Mouse (Mus musculus) CD4-positive, CD25-positive, alpha-beta regulatory T cell, adult 4 months (primary cell): ENCODE data around the gene Msantd3. TPM values are rescaled to one million over a fixed set of nuclear protein-coding genes. Genes with fewer than 3 reads are reported as not detected.

Experiments used
- ATAC-seq: one replicate; pipeline ENCODE4 v1.8.0; 2017
- polyA plus RNA-seq, 2 experiments: library from polyadenylated mRNA; unstranded; fragments of 100-300 nt; shearing (Covaris generic); gene quantifications; one replicate each; pipeline ENCODE4 v1.2.1; 2017

Gene Msantd3
- polyA plus RNA-seq, 2 experiments from 2014 or later = not detected

- no peak for ATAC-seq
Measured at GRCm38 (mm10) chr4:48610251-48610650, 70.5 kb downstream of the Msantd3 start.

Other genes starting within 250 kb of the Msantd3 start
- 10 to 100 TPM; 70.8 to 77.0 TPM for gene Tex10, start 66.5 kb upstream of the Msantd3 start, polyA plus RNA-seq
- under 1 TPM in 1 of 2 experiments, not detected in 1; 0.34 TPM for gene Tmeff1, start 45.2 kb downstream of the Msantd3 start, polyA plus RNA-seq
- not detected for gene Cavin4, start 123.6 kb downstream of the Msantd3 start, polyA plus RNA-seq